Mouse (Mus musculus) liver, embryonic 14.5 days (tissue): ENCODE data around the gene Ptprd.

ENCODE experiments used
- CTCF ChIP-seq: IDR thresholded peaks from 2 replicates; pipeline ENCODE4 v1.5.1; 2016; ENCODE audit warnings: antibody characterized with exemption, low read depth, control low read depth
- EP300 ChIP-seq: IDR thresholded peaks from 2 replicates; pipeline ENCODE4 v1.6.1; 2016; ENCODE audit warnings: antibody characterized with exemption, low read depth

GRCm38 (mm10) chr4:77717792-77718191 lies 494.0 kb downstream of the Ptprd start:
- TF ChIP-seq CTCF: no peak
- TF ChIP-seq EP300: no peak
